Mouse (Mus musculus) B cell, adult (primary cell): ENCODE data around the gene Sap18. TPM values are rescaled to one million over a fixed set of nuclear protein-coding genes. Genes with fewer than 3 reads are reported as not detected.

Experiments
- total RNA-seq: library from RNA; stranded (reverse); gene quantifications from 4 replicates; pipeline ENCODE4 v1.2.4, GENCODE M21; 2023; ENCODE audit not compliant: inconsistent age

Sap18 gene
- total RNA-seq = 37.2 to 103 TPM (median 82.0 TPM) in 4 replicates

GRCm38 (mm10) chr14:57797991-57798931, at the start of gene Sap18:
Gene Sap18, plus strand, starts transcription at chr14:57798180.

GRCm38 (mm10) chr14:57758237-57758636, 39.7 kb upstream of the Sap18 start, which contains the start of gene Lats2:
Gene Lats2, minus strand, starts transcription at chr14:57758388.

GRCm38 (mm10) chr14:57825788-57826751, 28.1 kb downstream of the Sap18 start, which contains the start of the genes Ska3 and Mrpl57:
Gene Ska3, minus strand, starts transcription at chr14:57826185.
Gene Mrpl57, plus strand, starts transcription at chr14:57826234.

Other genes starting within 250 kb of the Sap18 start
- gene Eef1akmt1, start 226.6 kb upstream of the Sap18 start, total RNA-seq = 7.1 to 11.5 TPM (median 8.2 TPM) in 4 replicates
- 34.9 to 38.6 TPM (median 36.9 TPM) in 4 replicates for gene Xpo4, start 132.8 kb upstream of the Sap18 start, total RNA-seq
- gene Gm49361, start 52.1 kb upstream of the Sap18 start, total RNA-seq = not detected in 4 replicates
- 72.1 to 104 TPM (median 92.3 TPM) in 4 replicates for gene Lats2, start 39.8 kb upstream of the Sap18 start, total RNA-seq
- 0.51 to 5.0 TPM (median 2.0 TPM) in 4 replicates for gene Ska3, start 28.0 kb downstream of the Sap18 start, total RNA-seq
- 42.0 to 55.5 TPM (median 50.6 TPM) in 4 replicates for gene Mrpl57, start 28.1 kb downstream of the Sap18 start, total RNA-seq
- gene Zdhhc20, start 92.1 kb downstream of the Sap18 start, total RNA-seq = 47.7 to 53.9 TPM (median 49.5 TPM) in 4 replicates
- 44.7 to 58.8 TPM (median 49.1 TPM) in 4 replicates for gene Micu2, start 201.1 kb downstream of the Sap18 start, total RNA-seq